Mouse (Mus musculus) olfactory bulb, adult 2 months (tissue): ENCODE results near the gene Olfr875.

Experiments
- CTCF ChIP-seq: fragments of 200-500 bp; IDR thresholded peaks from 2 replicates; pipeline ENCODE4 v1.5.1; 2012; ENCODE audit warnings: low read depth, mild to moderate bottlenecking, low read length, moderate library complexity; ENCODE audit not compliant: insufficient read depth
- POLR2A ChIP-seq: fragments of 200-500 bp; IDR thresholded peaks from 2 replicates; pipeline ENCODE4 v1.6.1; 2012; ENCODE audit warnings: mild to moderate bottlenecking, low read depth, low read length, moderate library complexity; ENCODE audit not compliant: insufficient read depth

DNA sequence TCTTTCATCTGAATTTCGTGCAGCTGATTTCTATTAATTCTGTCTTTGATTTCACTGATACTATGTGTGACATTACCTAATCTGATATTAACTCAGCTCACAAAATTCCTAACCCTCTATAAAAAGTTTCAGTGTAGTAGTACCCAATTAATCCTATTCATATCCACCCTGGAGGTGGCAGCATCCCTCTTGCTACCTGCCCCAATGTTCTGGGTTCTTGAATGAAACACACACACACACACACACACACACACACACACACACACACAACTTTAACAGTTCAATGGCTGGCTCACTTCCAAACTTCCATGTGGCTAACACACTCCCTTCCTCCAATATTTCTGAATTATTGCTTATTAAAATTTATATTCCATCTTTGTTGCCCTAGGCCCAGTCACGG is 996 bp upstream of the Olfr875 start:
- TF ChIP-seq CTCF, result no peak
- TF ChIP-seq POLR2A, result no peak
